Mouse (Mus musculus) heart, adult 18-20 months (tissue): Measurements from ENCODE around the gene Prdx2. TPM values are rescaled to one million over a fixed set of nuclear protein-coding genes. Genes with fewer than 3 reads are reported as not detected.

ENCODE experiments used
- DNase-seq, 2 experiments: peaks; one replicate each; pipeline ENCODE4 v3.0.0; 2021 to 2022; ENCODE audit warnings: mixed read lengths in 1 of 2
- total RNA-seq, 2 experiments: library from RNA; stranded (reverse); gene quantifications; 2 replicates each; pipeline ENCODE4 v1.2.3; 2021

Prdx2 gene
- total RNA-seq, 2 experiments from 2014 or later, result 648 to 740 TPM

GRCm38 (mm10) chr8:84946528-84947240, 22.7 kb upstream of the Prdx2 start, which contains the start of gene Rtbdn:
TSS of gene Rtbdn (plus strand) at chr8:84946991.
- DNase-seq, result no peak

- peak in 1 of 2 experiments; percentile 73 for DNase-seq
These were observed 22.2 kb upstream of the Prdx2 start for GRCm38 (mm10) chr8:84947241-84947545.

- DNase-seq, result no peak
These were observed 19.6 kb upstream of the Prdx2 start for GRCm38 (mm10) chr8:84949753-84950152.

GRCm38 (mm10) chr8:84952612-84953255, 16.7 kb upstream of the Prdx2 start:
- peak; percentile 62 to 64 for DNase-seq

GRCm38 (mm10) chr8:84956768-84957167, 12.6 kb upstream of the Prdx2 start:
- DNase-seq, result peak; percentile 41 to 82

DNA sequence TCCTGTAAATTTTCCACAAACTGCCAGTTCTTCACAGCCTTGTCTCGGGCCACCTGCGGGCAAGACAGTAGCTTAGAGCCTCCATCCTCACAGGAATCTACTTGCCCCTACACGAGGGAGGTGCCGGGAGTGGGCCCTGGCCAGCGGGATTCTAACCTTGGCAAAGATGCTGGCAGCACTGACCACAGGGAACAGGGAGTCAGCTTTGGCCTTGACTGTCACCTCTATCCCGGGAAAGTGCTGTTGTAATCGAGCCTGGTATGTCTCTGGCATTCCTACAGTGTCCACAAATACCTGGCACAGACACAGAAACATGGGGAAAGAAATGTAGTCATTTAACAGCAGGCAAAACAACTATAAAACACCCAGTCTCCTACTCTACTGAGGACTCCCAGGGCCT, 9.6 kb upstream of the Prdx2 start:
- DNase-seq, result peak; percentile 45 to 66

DNA sequence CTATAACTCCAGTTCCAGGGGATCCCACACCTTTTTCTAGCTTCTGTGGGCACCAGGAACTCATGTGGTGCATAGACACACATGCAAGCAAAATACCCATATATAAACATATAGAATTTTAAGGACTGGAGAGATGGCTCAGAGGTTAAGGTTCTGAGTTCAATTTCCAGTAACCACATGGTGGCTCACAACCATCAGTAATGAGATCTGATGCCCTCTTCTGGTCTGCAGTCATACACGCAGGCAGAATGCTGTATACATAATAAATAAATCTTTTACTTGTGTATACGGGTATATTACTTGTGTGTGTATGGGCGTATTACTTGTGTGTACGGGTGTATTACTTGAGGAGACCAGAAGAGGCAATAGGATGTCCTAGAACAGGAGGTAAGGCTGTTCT, 5.4 kb upstream of the Prdx2 start:
- no peak for DNase-seq

GRCm38 (mm10) chr8:84965731-84966291, 3.6 kb upstream of the Prdx2 start:
- peak; percentile 94 to 97 for DNase-seq

GRCm38 (mm10) chr8:84966603-84967002, 2.8 kb upstream of the Prdx2 start:
- peak in 1 of 2 experiments; percentile 18 for DNase-seq

- DNase-seq, result peak in 1 of 2 experiments; percentile 12
These were observed 1.7 kb upstream of the Prdx2 start for GRCm38 (mm10) chr8:84967532-84968304.

DNA sequence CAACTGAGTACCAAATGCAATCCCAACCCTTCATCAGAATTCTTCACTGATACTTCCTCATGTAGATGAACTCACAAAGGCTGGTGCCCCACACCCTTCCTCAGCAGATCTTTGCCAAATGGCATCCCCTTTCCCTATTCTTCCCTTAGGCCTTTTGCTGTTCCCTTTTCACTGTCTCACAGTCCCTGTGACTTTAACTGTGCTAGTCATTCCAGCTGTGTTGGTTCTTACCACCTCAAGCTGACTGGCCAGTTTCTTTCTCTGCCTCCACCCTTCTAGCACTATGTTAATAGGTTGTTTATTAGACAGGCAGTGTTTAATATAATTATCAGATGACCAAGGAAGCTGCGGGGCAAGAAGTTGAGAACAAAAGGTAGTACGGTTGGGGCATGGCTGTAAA, 737 bp upstream of the Prdx2 start:
- DNase-seq, result peak; percentile 23 to 46

- no peak for DNase-seq
These were observed 876 bp downstream of the Prdx2 start for GRCm38 (mm10) chr8:84970135-84970790.

GRCm38 (mm10) chr8:84970913-84971312, 1.5 kb downstream of the Prdx2 start:
- DNase-seq, result no peak

- no peak for DNase-seq
These were observed 3.7 kb downstream of the Prdx2 start for GRCm38 (mm10) chr8:84973079-84973478.

DNA sequence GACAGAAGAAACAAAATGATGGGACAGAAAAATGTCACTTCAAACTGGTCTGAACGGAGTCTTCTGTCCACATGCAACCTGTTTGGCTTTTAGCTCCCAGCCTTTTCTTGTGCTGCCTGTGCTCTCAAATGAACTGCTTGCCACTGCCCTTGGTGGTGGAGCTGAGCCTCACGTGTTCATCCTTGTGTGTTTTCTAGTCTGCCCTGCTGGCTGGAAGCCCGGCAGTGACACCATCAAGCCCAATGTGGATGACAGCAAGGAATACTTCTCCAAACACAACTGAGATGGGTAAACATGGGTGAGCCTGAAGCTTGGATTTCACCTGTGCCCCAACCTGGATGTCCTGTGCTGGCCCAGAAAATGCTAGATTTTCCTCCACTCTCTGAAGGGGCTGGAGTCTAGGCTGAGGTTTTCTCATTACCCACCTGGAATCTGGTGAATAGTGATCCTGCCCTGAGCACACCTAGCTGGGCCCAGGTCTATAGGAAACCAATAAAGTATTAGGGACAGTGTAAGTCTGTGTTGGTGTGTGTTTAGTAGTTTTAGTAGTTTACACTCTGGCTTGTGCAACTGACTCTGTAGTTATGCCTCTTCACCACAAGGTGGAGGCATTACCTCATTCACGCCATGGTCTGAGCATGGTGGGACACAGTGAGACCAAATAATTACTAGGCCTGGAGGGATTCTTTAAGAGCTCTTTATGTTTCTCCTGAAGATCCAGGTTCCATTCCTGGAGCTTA, 4.6 kb downstream of the Prdx2 start:
- DNase-seq, result peak; percentile 80 to 83

DNA sequence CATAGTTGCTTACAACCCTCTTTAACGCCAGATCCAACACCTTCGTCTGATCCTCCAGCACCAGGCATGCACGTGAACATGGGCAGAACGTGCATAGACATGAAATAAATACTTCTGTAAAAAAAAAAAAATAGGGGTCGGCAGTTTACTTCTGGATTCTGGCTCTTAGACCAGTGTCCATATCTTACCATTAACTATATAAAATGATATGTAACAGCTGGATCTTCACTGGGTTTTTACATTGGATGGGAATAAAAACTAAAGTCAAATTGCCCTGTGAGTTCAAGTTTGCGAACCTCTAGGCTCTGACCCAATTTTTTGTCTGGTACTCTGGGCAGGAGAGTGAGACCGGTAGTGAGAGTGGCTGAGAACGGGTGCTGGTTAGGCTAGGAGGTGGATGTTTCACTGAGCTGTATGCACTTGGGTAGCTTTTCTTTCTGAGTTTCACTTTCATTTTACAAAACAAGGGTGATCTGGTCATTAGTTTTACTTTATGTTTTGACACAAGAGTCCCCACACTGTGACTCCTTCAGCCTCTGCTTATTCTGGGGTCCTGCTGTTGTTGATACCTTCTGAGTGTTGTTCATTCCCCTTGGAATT, 5.3 kb downstream of the Prdx2 start:
- no peak for DNase-seq

DNA sequence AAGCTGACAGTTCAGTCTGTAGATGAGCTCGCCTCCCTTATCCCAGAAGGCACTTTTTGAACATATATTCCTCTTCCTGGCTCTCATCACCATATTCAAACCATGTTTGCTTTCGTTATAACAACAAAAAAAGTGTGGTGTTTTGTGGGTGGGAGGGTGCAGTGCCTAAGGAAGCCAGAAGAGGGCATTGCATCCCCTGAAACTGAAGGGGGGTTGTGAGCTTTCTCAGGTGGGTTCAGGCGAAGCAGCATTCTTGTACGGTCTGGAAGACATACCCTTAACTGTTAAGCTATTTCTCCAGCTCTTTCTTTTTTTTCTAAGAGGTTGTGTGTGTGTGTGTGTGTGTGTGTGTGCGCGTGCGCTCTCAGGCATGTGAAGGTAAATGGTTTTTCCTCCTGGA, 6.0 kb downstream of the Prdx2 start:
- peak; percentile 73 to 82 for DNase-seq

- DNase-seq, result peak; percentile 98
These were observed 6.8 kb downstream of the Prdx2 start for GRCm38 (mm10) chr8:84976031-84976762.

DNA sequence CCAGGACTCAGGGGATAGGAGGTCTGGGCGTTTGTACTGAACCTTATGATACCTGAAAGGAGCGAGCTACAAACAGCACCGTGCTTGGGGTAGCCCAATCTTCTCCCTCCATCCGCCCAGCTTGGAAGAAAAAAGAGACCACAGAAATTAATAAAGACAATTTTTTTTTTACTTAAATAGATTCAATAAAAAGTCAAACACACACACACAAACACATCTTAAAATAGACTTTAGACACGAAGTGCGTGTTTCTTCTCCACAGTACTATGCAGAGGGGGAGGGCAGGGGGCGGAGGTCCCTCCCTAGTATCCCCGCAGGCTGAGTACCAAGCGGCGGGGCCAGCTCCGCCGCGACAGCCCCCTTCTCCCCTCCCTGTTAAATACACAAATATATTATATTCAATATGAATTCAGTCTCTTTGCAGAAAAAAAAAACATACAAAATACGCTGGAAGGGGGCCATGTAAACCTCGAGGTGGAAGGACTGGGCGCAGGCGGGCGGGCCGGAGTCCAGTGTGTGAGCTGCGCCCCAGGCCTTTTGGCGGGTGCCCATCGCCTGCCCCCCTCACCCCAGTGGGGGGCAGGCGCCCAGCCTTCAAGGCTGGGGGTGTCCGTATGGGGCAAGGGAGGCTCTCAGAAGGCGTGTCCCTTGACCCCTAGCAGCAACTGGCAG, 7.5 kb downstream of the Prdx2 start:
- DNase-seq, result no peak
